Comparison of ENCODE assay signal across 43 mouse cellular contexts in the genomic region with DNA sequence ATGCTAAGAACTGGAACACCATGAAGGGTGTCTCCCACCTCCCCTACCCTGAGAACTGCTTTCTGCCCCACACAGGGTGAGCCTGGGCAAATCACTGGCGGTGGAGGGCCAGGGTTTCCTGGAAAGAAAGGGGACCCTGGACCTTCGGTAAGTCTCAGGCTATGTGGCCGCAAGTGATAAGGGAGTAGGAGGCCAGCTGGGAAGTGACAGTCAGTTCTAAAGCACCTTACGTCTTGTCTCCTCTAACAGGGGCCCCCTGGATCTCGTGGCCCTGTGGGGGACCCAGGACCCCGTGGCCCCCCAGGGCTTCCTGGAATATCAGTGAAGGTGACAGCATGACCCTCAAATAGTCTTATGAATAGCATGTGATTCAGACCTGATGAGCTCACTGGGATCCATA. TPM values are rescaled to one million over a fixed set of nuclear protein-coding genes. Genes with fewer than 3 reads are reported as not detected.
"Had no signal": no experiment of that assay in that cellular context is flagged by ENCODE, and none has a peak within 500 bp of the region (broad histone marks: within the 10 kb centered on the region; RNA-seq: fewer than 3 reads in every experiment).

No protein-coding gene starts in this region.

- H3K4me1 ChIP-seq: limb, embryonic 12.5 days; limb, embryonic 13.5 days; limb, embryonic 15.5 days; liver, embryonic 13.5 days; liver, embryonic 15.5 days; lung, embryonic 15.5 days; megakaryocyte, embryonic 14.5 days; midbrain, embryonic 10.5 days; midbrain, embryonic 12.5 days; midbrain, embryonic 13.5 days; midbrain, embryonic 15.5 days; neural tube, embryonic 12.5 days; neural tube, embryonic 13.5 days had no signal

- ATAC-seq: liver, embryonic 12.5 days; liver, postnatal 0 days; lung, postnatal 0 days; midbrain, embryonic 13.5 days; midbrain, embryonic 15.5 days; midbrain, embryonic 16.5 days had no signal

- H3K27ac ChIP-seq: limb, embryonic 10.5 days; limb, embryonic 12.5 days; limb, embryonic 13.5 days; limb, embryonic 15.5 days; liver, embryonic 12.5 days; liver, embryonic 13.5 days; liver, embryonic 14.5 days; liver, embryonic 15.5 days; lung, embryonic 15.5 days; macrophage; midbrain, embryonic 10.5 days; midbrain, embryonic 12.5 days; midbrain, embryonic 13.5 days; midbrain, embryonic 15.5 days; neural tube, embryonic 12.5 days; neural tube, embryonic 13.5 days had no signal

- H3K9me3 ChIP-seq: limb, embryonic 10.5 days; limb, embryonic 12.5 days; limb, embryonic 13.5 days; limb, embryonic 15.5 days; liver, embryonic 12.5 days; liver, embryonic 13.5 days; liver, embryonic 15.5 days; lung, embryonic 15.5 days; megakaryocyte, embryonic 14.5 days; midbrain, embryonic 10.5 days; midbrain, embryonic 12.5 days; midbrain, embryonic 13.5 days; midbrain, embryonic 15.5 days; neural tube, embryonic 12.5 days; neural tube, embryonic 13.5 days had no signal

- H3K36me3 ChIP-seq: limb, embryonic 10.5 days; limb, embryonic 12.5 days; limb, embryonic 13.5 days; liver, embryonic 12.5 days; liver, embryonic 13.5 days; liver, embryonic 15.5 days; lung, embryonic 15.5 days; midbrain, embryonic 10.5 days; midbrain, embryonic 12.5 days; midbrain, embryonic 13.5 days; midbrain, embryonic 15.5 days; neural tube, embryonic 12.5 days; neural tube, embryonic 13.5 days had no signal

- DNase-seq: left cerebral cortex, postnatal 4 days; liver; liver, embryonic 13.5 days; liver, postnatal 0 days; lung, adult 18-20 months; lung, adult 2 months; lung, embryonic 14.5 days; lung, postnatal 14 days; lung, postnatal 36 days; midbrain, embryonic 14.5 days had no signal

- H3K27me3 ChIP-seq: limb, embryonic 12.5 days; limb, embryonic 13.5 days; limb, embryonic 15.5 days; liver, embryonic 12.5 days; liver, embryonic 13.5 days; liver, embryonic 15.5 days; lung, embryonic 15.5 days; midbrain, embryonic 12.5 days; midbrain, embryonic 13.5 days; midbrain, embryonic 15.5 days; neural tube, embryonic 12.5 days; neural tube, embryonic 13.5 days had no signal

- H3K4me2 ChIP-seq: limb, embryonic 12.5 days; limb, embryonic 13.5 days; limb, embryonic 15.5 days; liver, embryonic 11.5 days; liver, embryonic 12.5 days; liver, embryonic 13.5 days; liver, embryonic 15.5 days; lung, embryonic 14.5 days; lung, embryonic 15.5 days; midbrain, embryonic 11.5 days; midbrain, embryonic 12.5 days; midbrain, embryonic 13.5 days; midbrain, embryonic 15.5 days; neural tube, embryonic 12.5 days; neural tube, embryonic 13.5 days had no signal

- H3K9ac ChIP-seq: limb, embryonic 12.5 days; limb, embryonic 13.5 days; limb, embryonic 15.5 days; liver, embryonic 12.5 days; liver, embryonic 13.5 days; liver, embryonic 14.5 days; liver, embryonic 15.5 days; liver, postnatal 0 days; lung, embryonic 14.5 days; lung, embryonic 15.5 days; midbrain, embryonic 12.5 days; midbrain, embryonic 13.5 days; midbrain, embryonic 15.5 days; neural tube, embryonic 12.5 days; neural tube, embryonic 13.5 days had no signal

- H3K4me3 ChIP-seq: limb, embryonic 10.5 days; limb, embryonic 12.5 days; limb, embryonic 13.5 days; limb, embryonic 15.5 days; liver, embryonic 12.5 days; liver, embryonic 13.5 days; liver, embryonic 15.5 days; lung, embryonic 15.5 days; megakaryocyte, embryonic 14.5 days; midbrain, embryonic 10.5 days; midbrain, embryonic 12.5 days; midbrain, embryonic 13.5 days; midbrain, embryonic 15.5 days; myocyte; neural tube, embryonic 12.5 days; neural tube, embryonic 13.5 days had no signal

RNA-seq across cellular contexts. Expression of gene Ucn2, which starts 21.5 kb away (rescaled TPM):
- total RNA-seq: left cerebral cortex, postnatal 14 days; left cerebral cortex, postnatal 25 days; liver, adult 2 months; megakaryocyte progenitor cell, adult 5-6 weeks; megakaryocyte, adult 5-6 weeks; megakaryocyte-erythroid progenitor cell, adult 5-6 weeks; midbrain, postnatal 0 days; monocyte, adult 5-6 weeks had no signal
- polyA plus RNA-seq: limb, embryonic 10.5 days; limb, embryonic 11.5 days; limb, embryonic 12.5 days; liver, adult 2 months; liver, embryonic 11.5 days; liver, embryonic 12.5 days; liver, embryonic 13.5 days; liver, embryonic 16.5 days; liver, postnatal 0 days; lung, embryonic 14.5 days; lung, embryonic 15.5 days; lung, embryonic 16.5 days; lung, postnatal 0 days; macrophage; midbrain, embryonic 10.5 days; midbrain, embryonic 12.5 days; midbrain, embryonic 13.5 days; midbrain, embryonic 14.5 days; midbrain, embryonic 15.5 days; midbrain, embryonic 16.5 days; midbrain, postnatal 0 days; neural tube, embryonic 11.5 days; neural tube, embryonic 12.5 days; neural tube, embryonic 13.5 days had no signal

RNA-seq across cellular contexts. Expression of gene Tmem89, which starts 49.9 kb away (rescaled TPM):
- total RNA-seq: left cerebral cortex, postnatal 14 days; liver, adult 2 months; megakaryocyte-erythroid progenitor cell, adult 5-6 weeks; monocyte, adult 5-6 weeks had no signal
- polyA plus RNA-seq: limb, embryonic 10.5 days; limb, embryonic 11.5 days; limb, embryonic 12.5 days; limb, embryonic 13.5 days; liver, embryonic 11.5 days; liver, embryonic 12.5 days; liver, embryonic 13.5 days; liver, embryonic 14.5 days; liver, embryonic 15.5 days; liver, embryonic 16.5 days; liver, postnatal 0 days; lung, embryonic 14.5 days; macrophage; midbrain, embryonic 10.5 days; midbrain, embryonic 11.5 days; midbrain, embryonic 12.5 days; midbrain, embryonic 14.5 days; midbrain, embryonic 16.5 days; myocyte; neural tube, embryonic 11.5 days; neural tube, embryonic 12.5 days; neural tube, embryonic 13.5 days had no signal
